Mouse (Mus musculus): Measurements from ENCODE around the gene Clca3a1. TPM values are rescaled to one million over a fixed set of nuclear protein-coding genes. Genes with fewer than 3 reads are reported as not detected.
"Not testable (repeated sequence)": the region's sequence is repeated elsewhere in the genome, so short reads cannot be mapped to it uniquely, and the experiment has no call there.

Clca3a1 gene
- 10 to 100 TPM; 27.0 to 27.6 TPM for total RNA-seq (2021)
- long read RNA-seq, experiment 1, transcript Clca3a1-202 (14 exons, 3,524 nt) = major isoform, 12 of 19 reads
- long read RNA-seq, experiment 1, partial matches to known transcripts = 5 of 19 reads
- long read RNA-seq, experiment 1, other reads (novel, unspliced or antisense) = 2 of 19 reads
- long read RNA-seq, experiment 2, transcript Clca3a1-202 (14 exons, 3,524 nt) = major isoform, 15 of 23 reads
- long read RNA-seq, experiment 2, partial matches to known transcripts = 3 of 23 reads
- long read RNA-seq, experiment 2, other reads (novel, unspliced or antisense) = 4 of 23 reads

DNA sequence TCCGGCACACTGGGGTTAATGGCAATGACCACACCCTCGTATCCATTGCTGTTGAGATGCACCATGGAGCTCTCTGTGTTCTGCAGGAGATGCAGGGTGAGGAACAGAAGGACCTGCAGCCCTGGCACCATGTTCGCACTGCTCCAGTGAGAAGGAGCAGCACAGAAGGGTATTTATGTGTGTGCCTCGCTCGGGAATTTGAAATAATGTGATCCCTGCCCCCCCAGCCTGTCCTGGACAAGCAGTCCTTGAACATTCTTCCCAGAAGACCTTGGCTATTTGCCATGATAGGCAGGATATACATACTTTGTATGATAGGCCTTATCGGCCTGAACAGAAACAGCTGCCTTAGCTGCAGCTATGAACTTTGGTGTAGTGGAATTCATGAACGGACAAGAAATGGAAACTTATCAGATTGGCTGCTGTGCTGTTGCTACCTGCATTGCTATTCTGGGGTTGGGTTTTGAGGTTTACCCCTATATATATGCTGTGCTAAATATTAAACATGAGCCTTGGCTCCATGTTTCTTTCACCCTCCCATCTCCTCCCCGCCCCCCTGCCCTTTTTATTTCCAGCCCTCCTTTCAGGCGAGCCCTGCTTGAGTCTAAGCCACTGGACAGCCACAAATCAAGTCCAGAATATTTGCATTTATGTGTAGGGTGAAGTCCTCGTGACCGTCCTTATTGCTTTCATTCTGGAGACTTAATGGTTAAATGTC is at the start of gene Clca3a1:
Gene Clca3a1 (minus strand): TSS at position 386 of the 718 bp plus-strand sequence.
- DNase-seq (ENCODE audit: low spot score in 2 of 2) = no peak

DNA sequence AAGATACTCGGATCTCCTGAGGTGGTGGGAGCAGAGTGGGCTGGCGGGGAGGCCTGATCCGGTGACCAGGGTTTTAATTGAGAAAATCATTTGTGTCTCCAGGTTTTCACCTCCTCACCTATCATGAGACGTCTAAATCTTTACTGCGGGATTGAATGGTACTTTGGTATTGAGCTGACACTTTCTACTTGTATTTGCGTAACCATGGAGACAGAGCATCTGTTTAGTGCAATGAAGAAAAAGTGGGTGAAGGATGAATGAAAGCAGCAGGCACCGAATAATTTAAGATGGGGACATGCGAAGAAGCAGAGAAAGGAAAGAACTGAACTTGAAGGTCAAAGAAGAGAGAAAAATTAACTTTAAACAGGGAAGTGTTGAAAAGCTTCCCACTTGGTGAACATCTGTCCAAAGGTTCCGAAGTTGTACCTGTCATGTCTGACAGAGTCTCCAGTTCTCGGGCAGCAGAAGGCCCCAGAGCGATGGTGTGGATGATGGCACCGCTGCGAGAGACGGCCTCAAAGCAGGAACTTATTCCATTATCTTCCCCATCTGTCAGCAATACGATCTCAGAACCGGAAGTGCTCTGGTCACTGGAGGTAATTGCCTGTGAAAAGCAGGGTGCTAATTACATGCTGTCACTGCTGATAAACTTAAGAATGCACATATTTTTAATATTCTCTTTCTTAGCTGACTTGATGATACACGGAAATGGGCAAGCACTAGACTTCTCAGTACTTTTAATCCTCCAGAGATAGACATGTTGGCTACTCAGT is 47.6 kb upstream of the Clca3a1 start:
- DNase-seq (ENCODE audit: low spot score in 2 of 2) = not testable (repeated sequence)

GRCm38 (mm10) chr3:144806626-144807025 is 45.8 kb upstream of the Clca3a1 start:
- DNase-seq (ENCODE audit: low spot score in 2 of 2) = not testable (repeated sequence)

- DNase-seq (ENCODE audit: low spot score in 2 of 2) = no peak
These were observed 41.1 kb upstream of the Clca3a1 start for GRCm38 (mm10) chr3:144801861-144802260.

DNA sequence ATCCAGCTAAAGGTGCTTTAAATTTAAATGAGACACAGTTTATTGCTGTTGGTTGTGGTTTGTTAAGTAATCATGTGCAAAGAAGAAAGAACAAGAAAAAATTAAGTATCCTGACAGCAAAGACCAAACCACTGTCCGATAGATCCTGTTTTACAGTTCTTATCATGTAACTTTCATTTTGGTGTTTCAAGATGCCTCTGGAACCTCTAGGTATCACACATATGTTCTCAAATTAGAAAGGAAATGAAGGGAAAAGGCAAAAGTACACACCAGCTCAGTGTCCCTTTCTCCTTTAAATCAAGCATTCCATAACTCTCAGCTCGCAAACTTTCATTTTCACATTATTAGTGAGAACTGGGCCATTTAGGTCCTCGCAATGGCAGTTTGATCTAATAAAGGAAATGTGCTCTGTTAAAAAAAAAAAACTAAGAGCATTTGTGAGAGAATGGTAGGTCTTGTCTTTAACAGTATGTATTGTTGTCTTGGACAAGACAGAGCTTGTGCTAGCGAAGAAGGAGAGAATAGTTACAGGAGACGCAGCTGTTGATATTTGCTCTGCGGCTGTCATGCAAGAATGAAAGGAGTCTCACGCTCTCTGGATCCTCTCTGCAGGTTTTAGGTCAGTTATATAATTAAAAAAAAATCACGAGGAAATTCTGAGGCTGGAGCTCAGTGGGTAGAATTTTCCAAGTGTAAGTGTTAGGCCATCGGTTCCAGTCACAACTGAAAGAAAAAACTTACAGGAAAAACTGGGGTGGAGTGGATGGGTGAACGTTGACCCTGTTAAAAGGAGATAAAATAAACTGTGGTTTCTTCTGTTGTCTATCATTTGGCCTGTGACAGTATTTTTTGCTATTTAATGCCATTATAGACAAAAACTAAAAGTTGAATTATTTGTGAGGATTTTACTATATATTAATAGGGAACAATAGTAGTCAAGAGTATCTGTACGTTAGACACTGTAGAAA is 24.7 kb upstream of the Clca3a1 start:
- DNase-seq (ENCODE audit: low spot score in 2 of 2) = no peak

DNA sequence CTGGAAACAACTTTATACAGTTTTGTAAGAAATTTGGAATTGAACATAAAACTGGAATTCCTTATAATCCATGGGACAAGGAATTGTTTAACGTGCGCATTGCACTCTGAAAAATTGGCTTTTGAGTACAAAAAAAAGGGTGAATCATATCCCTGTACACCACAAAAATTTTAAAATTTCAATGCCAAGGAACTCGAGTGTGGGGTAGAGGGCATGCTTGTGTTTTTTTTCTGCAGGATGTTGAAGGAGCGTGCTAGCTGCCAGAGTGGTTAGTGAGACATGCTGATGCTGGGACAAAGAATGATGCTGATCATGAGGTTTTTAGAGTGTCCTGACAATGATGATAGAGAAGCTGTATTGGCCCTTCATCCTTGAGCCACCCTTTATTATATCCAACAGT is 4.4 kb upstream of the Clca3a1 start:
- DNase-seq (ENCODE audit: low spot score in 2 of 2) = no peak

- DNase-seq (ENCODE audit: low spot score in 2 of 2) = no peak
These were observed 677 bp upstream of the Clca3a1 start for GRCm38 (mm10) chr3:144761454-144761853.

GRCm38 (mm10) chr3:144759719-144760118 is 1.1 kb downstream of the Clca3a1 start:
- no peak for DNase-seq (ENCODE audit: low spot score in 2 of 2)

DNA sequence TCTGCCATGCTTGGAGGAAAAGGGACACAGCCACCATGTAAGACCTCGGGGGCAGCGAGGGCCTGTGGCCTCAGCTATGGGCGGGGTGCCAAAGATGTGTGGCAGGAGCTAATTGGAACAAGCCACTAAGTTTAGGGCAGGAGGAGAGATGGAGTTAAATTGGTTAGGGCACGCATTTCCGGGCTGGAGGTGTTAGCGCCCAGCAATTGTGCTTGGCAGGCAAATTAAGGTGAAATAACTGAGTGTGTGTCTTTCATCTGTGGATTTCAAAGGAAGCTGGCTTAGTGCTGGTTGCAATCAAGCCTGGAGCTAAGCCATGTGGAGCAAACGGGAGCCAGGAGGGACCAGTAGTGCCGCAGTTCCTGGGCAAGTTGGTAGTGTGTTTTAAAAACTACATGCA is 4.7 kb downstream of the Clca3a1 start:
- DNase-seq (ENCODE audit: low spot score in 2 of 2) = not testable (repeated sequence)

DNA sequence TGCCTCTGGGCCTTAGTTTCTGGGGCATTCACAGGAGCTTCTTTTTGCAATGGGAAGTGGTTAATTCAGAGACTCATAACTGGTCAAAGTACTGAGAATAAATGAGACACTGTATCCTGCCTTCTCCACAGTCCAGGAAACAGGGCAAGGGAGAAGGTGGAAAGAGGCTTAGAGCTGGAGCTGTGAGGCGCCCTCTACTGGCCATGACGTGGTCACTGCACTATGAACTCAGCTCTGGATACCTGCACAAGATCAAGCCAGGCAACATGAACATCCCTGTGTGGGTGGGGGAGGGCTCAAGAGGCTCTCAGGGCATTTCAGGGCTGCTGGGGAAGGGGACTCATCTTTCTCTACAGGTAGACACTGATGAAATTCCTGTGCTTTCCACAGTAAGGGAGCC is 7.7 kb downstream of the Clca3a1 start:
- no peak for DNase-seq (ENCODE audit: low spot score in 2 of 2)

DNA sequence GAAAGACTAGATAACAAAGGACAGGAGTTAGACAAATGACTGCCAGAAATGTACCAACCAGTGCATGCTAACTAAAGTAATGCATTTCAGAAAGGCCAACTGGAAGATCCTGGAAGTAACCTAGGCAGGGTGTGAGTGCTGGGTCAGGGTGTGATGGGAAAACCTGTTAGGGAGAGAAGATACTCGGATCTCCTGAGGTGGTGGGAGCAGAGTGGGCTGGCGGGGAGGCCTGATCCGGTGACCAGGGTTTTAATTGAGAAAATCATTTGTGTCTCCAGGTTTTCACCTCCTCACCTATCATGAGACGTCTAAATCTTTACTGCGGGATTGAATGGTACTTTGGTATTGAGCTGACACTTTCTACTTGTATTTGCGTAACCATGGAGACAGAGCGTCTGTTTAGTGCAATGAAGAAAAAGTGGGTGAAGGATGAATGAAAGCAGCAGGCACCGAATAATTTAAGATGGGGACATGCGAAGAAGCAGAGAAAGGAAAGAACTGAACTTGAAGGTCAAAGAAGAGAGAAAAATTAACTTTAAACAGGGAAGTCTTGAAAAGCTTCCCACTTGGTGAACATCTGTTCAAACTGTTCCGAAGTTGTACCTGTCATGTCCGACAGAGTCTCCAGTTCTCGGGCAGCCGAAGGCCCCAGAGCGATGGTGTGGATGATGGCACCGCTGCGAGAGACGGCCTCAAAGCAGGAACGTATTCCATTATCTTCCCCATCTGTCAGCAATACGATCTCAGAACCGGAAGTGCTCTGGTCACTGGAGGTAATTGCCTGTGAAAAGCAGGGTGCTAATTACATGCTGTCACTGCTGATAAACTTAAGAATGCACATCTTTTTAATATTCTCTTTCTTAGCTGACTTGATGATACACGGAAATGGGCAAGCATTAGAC is 11.5 kb downstream of the Clca3a1 start:
- DNase-seq (ENCODE audit: low spot score in 2 of 2) = not testable (repeated sequence)

- not testable (repeated sequence) for DNase-seq (ENCODE audit: low spot score in 2 of 2)
These were observed 13.1 kb downstream of the Clca3a1 start for GRCm38 (mm10) chr3:144747706-144748105.

GRCm38 (mm10) chr3:144738396-144738795 is 22.4 kb downstream of the Clca3a1 start:
- DNase-seq (ENCODE audit: low spot score in 2 of 2) = not testable (repeated sequence)

GRCm38 (mm10) chr3:144736831-144737230 is 23.9 kb downstream of the Clca3a1 start:
- no peak for DNase-seq (ENCODE audit: low spot score in 2 of 2)

DNA sequence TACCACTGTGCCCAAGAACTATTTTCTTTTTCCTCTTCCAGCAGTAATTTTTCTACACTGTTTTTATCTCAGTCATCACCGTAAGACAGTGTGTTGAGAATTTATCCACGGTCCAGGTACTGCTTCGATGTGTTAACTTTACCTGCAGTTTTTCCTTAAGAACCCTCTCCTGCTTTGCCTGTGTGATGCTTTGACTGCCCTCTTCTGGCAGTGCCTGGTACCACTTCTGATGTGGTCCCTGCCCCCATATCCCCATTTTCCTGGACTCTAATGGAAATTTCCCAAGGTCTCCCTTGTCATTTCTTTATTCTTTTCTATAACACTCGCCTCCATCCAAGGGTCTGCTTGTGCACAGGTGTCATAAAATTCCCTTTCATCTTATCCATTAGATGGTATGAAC is 37.3 kb downstream of the Clca3a1 start:
- no peak for DNase-seq (ENCODE audit: low spot score in 2 of 2)

DNA sequence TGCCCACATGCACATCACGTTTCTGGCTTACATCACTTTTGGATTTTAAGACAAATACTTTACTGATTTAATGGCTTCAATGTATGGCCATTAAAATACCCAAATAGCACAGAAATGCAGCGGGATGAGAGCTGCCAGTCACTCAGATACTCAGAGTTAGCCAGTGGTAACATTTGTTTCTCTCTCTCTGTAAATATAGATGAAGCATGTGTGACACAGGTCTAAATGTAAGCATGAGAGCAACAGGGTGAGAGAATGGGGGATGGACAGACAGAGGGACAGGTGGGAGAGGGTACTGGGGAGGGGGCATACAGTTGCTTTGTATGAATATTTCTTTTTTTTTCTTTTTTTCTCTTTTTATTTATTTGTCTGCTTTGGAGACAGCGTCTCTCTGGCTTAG is 38.2 kb downstream of the Clca3a1 start:
- not testable (repeated sequence) for DNase-seq (ENCODE audit: low spot score in 2 of 2)

- no peak for DNase-seq (ENCODE audit: low spot score in 2 of 2)
These were observed 38.9 kb downstream of the Clca3a1 start for GRCm38 (mm10) chr3:144721860-144722256.

GRCm38 (mm10) chr3:144721077-144721859 is 39.5 kb downstream of the Clca3a1 start:
- no peak for DNase-seq (ENCODE audit: low spot score in 2 of 2)

Measured in adrenal gland, postnatal 4 days (tissue).